Comparison of ENCODE assay signal across 8 mouse cellular contexts in the genomic region with DNA sequence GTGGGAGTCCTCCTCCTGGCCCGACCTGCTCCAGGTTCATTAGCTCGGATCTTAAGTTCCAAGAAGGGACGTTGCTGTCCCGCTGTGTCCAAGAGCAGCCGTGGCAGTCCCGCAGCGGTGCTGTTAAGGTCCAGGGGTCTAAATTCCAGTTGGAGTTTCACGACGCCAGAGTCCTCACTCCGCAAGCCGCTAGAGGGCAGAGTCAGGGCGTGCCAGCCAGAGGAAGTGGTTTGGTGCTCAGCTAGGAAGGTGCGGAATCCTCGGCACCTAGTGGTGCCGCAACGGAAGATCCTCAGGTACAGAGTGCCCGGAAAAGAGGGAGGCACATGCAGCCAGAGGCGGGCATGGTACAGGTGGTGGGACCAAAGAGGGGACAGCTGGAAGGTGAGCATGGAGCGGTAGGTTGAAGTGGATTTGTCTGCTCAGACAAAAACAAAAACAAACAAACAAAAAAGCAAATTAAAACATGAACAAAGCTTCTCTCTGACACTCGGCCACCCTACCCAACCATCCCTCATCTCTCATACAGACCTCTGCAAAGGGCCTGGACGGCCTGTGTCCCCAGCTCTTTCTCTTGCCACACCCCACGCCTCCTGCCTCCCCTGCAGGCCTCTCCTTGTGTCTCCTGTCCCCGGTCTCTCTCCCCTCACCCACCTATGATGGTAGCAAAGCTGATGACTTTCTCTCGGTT. TPM values are rescaled to one million over a fixed set of nuclear protein-coding genes. Genes with fewer than 3 reads are reported as not detected.
DNase-seq lines count a peak whose midpoint lies in the region; ATAC-seq and TF ChIP-seq lines count a peak whose summit lies in the region.

No protein-coding gene starts in this region.

- peak; percentile 71 for DNase-seq in adrenal gland, postnatal 25 days
- DNase-seq in heart, postnatal 14 days = peak; percentile 70 to 79
- peak; percentile 24 for DNase-seq in large intestine, adult 2 months (ENCODE audit: low read depth, low spot score)
- peak; percentile 62 for DNase-seq in ovary, postnatal 14 days (ENCODE audit: low spot score)
- DNase-seq in thymus, postnatal 36 days = peak; percentile 76 to 78

- peak; percentile 72; the same call in 1 of the 2 replicates for ATAC-seq in embryonic facial prominence, embryonic 15.5 days (ENCODE audit: insufficient number of reproducible peaks, low FRiP score, low TSS enrichment, low read depth)
- peak; percentile 84 for ATAC-seq in lung, embryonic 16.5 days (ENCODE audit: low read depth)

- no peaks in the 10 kb centered on the region for H3K36me3 ChIP-seq in E14TG2a.4 (ENCODE audit: insufficient read depth, low read length)
- no peaks in the 10 kb centered on the region for H3K36me3 ChIP-seq in embryonic facial prominence, embryonic 15.5 days
- no peaks in the 10 kb centered on the region for H3K36me3 ChIP-seq in lung, embryonic 16.5 days (ENCODE audit: control insufficient read depth, insufficient read depth, low read length)

- H3K9me3 ChIP-seq in E14TG2a.4 (ENCODE audit: low read length) = no peaks in the 10 kb centered on the region
- H3K9me3 ChIP-seq in embryonic facial prominence, embryonic 15.5 days (replicated peaks) = no peaks in the 10 kb centered on the region
- no peaks in the 10 kb centered on the region for H3K9me3 ChIP-seq in lung, embryonic 16.5 days (ENCODE audit: control insufficient read depth, low read length)

- 0 out of 2 replicates have a peak overlapping the region, but pooled peaks have one; percentile 13 for H3K9ac ChIP-seq in embryonic facial prominence, embryonic 15.5 days
- H3K9ac ChIP-seq in lung, embryonic 16.5 days (ENCODE audit: low read length) = peak overlapping the region; percentile 52; the same call in 1 of the 2 replicates

- H3K4me2 ChIP-seq in embryonic facial prominence, embryonic 15.5 days (replicated peaks) = peak overlapping the region; percentile 46
- peak overlapping the region; percentile 53 for H3K4me2 ChIP-seq in lung, embryonic 16.5 days (ENCODE audit: low read depth, low read length)

- intact Hi-C loops in heart, postnatal 14 days (cut with DNase I) = loop anchor here (5.0 kb wide), 2 partner anchors 87 to 112 kb away; no protein-coding TSS in a partner anchor

- H3K4me1 ChIP-seq in E14TG2a.4 (replicated peaks; ENCODE audit: low read depth, low read length) = peaks cover 49% of the 10 kb centered on the region
- no peaks in the 10 kb centered on the region for H3K4me1 ChIP-seq in embryonic facial prominence, embryonic 15.5 days
- peaks cover 2% of the 10 kb centered on the region; the same call in 1 of the 2 replicates for H3K4me1 ChIP-seq in lung, embryonic 16.5 days (replicated peaks; ENCODE audit: control insufficient read depth, insufficient read depth, low read length)

- peaks cover 15% of the 10 kb centered on the region for H3K27me3 ChIP-seq in E14TG2a.4 (ENCODE audit: insufficient read depth, low read length)
- no peaks in the 10 kb centered on the region for H3K27me3 ChIP-seq in embryonic facial prominence, embryonic 15.5 days
- no peaks in the 10 kb centered on the region; the same call in 1 of the 2 replicates for H3K27me3 ChIP-seq in lung, embryonic 16.5 days (ENCODE audit: control insufficient read depth, insufficient read depth, low read depth, low read length)

- peak overlapping the region; percentile 69 for H3K4me3 ChIP-seq in E14TG2a.4 (replicated peaks; ENCODE audit: low read length)
- H3K4me3 ChIP-seq in embryonic facial prominence, embryonic 15.5 days (replicated peaks) = peak overlapping the region; percentile 34
- H3K4me3 ChIP-seq in lung, embryonic 16.5 days (ENCODE audit: low read length) = peak overlapping the region; percentile 21

- peak; percentile 79 for TF ChIP-seq CTCF in E14TG2a.4 (conservative IDR thresholded peaks at IDR 0.05; ENCODE audit: low read length)

- 9% methylated on average over 24 of the region's 24 CpGs for WGBS in embryonic facial prominence, embryonic 15.5 days
- WGBS in large intestine, adult 2 months = 12% methylated on average over 24 of the region's 24 CpGs
- WGBS in lung, embryonic 16.5 days = 12% methylated on average over 24 of the region's 24 CpGs

- no peak overlapping the region for H3K27ac ChIP-seq in embryonic facial prominence, embryonic 15.5 days (replicated peaks)
- no peak overlapping the region for H3K27ac ChIP-seq in lung, embryonic 16.5 days (ENCODE audit: low read length)

RNA-seq across cellular contexts. Expression of a gene that starts 3.5 kb away (rescaled TPM):
- not detected in 2 replicates for total RNA-seq in adrenal gland, postnatal 25 days (2021)
- 0.05 and 0.07 TPM in 2 replicates for polyA plus RNA-seq in embryonic facial prominence, embryonic 15.5 days (2015; fragmentation: Nextera tagmentation; extraction: Ambion mirVana)
- not detected for total RNA-seq in heart, postnatal 14 days (2021)
- not detected in 2 replicates for polyA plus RNA-seq in large intestine, adult 2 months (2012; rRNA removed)
- polyA plus RNA-seq in lung, embryonic 16.5 days (2015; fragmentation: Nextera tagmentation; extraction: Ambion mirVana) = not detected in 2 replicates

RNA-seq across cellular contexts. Expression of a gene that starts 9.0 kb away (rescaled TPM):
- 2.6 and 4.8 TPM in 2 replicates for total RNA-seq in adrenal gland, postnatal 25 days (2021)
- 15.7 and 16.1 TPM in 2 replicates for polyA plus RNA-seq in embryonic facial prominence, embryonic 15.5 days (2015; fragmentation: Nextera tagmentation; extraction: Ambion mirVana)
- total RNA-seq in heart, postnatal 14 days (2021) = 1 to 10 TPM; 1.4 to 2.4 TPM
- 5.1 and 8.9 TPM in 2 replicates for polyA plus RNA-seq in large intestine, adult 2 months (2012; rRNA removed)
- polyA plus RNA-seq in lung, embryonic 16.5 days (2015; fragmentation: Nextera tagmentation; extraction: Ambion mirVana) = 9.7 and 10.5 TPM in 2 replicates

RNA-seq across cellular contexts. Expression of a gene that starts 19.5 kb away (rescaled TPM):
- 0.67 TPM in 1 of 2 replicates, not detected in the other for total RNA-seq in adrenal gland, postnatal 25 days (2021)
- 0.12 TPM in 1 of 2 replicates, not detected in the other for polyA plus RNA-seq in embryonic facial prominence, embryonic 15.5 days (2015; fragmentation: Nextera tagmentation; extraction: Ambion mirVana)
- total RNA-seq in heart, postnatal 14 days (2021) = not detected
- polyA plus RNA-seq in large intestine, adult 2 months (2012; rRNA removed) = not detected in 2 replicates
- not detected in 2 replicates for polyA plus RNA-seq in lung, embryonic 16.5 days (2015; fragmentation: Nextera tagmentation; extraction: Ambion mirVana)

RNA-seq across cellular contexts. Expression of a gene that starts 29.0 kb away (rescaled TPM):
- 1.1 and 1.6 TPM in 2 replicates for total RNA-seq in adrenal gland, postnatal 25 days (2021)
- 5.1 and 5.2 TPM in 2 replicates for polyA plus RNA-seq in embryonic facial prominence, embryonic 15.5 days (2015; fragmentation: Nextera tagmentation; extraction: Ambion mirVana)
- 1 to 10 TPM; 3.1 to 4.5 TPM for total RNA-seq in heart, postnatal 14 days (2021)
- 10.0 and 11.3 TPM in 2 replicates for polyA plus RNA-seq in large intestine, adult 2 months (2012; rRNA removed)
- polyA plus RNA-seq in lung, embryonic 16.5 days (2015; fragmentation: Nextera tagmentation; extraction: Ambion mirVana) = 5.5 and 6.9 TPM in 2 replicates

RNA-seq across cellular contexts. Expression of a gene that starts 29.4 kb away (rescaled TPM):
- total RNA-seq in adrenal gland, postnatal 25 days (2021) = 122 and 149 TPM in 2 replicates
- polyA plus RNA-seq in embryonic facial prominence, embryonic 15.5 days (2015; fragmentation: Nextera tagmentation; extraction: Ambion mirVana) = 40.0 and 40.1 TPM in 2 replicates
- total RNA-seq in heart, postnatal 14 days (2021) = 100 to 1,000 TPM; 115 to 120 TPM
- polyA plus RNA-seq in large intestine, adult 2 months (2012; rRNA removed) = 47.2 and 49.4 TPM in 2 replicates
- polyA plus RNA-seq in lung, embryonic 16.5 days (2015; fragmentation: Nextera tagmentation; extraction: Ambion mirVana) = 22.2 and 22.4 TPM in 2 replicates

Comparison
In these comparisons a context has a peak if more than half of its experiments do, and no peak if none do; other contexts are left out.
1. DNase-seq: peak in every context shown above with its lines; median percentile 77 in thymus, postnatal 36 days; 74 in heart, postnatal 14 days; 71 in adrenal gland, postnatal 25 days; 62 in ovary, postnatal 14 days; 24 in large intestine, adult 2 months.